Mouse (Mus musculus): ENCODE measurements around the gene Gpr55. TPM values are rescaled to one million over a fixed set of nuclear protein-coding genes. Genes with fewer than 3 reads are reported as not detected.
A peak's percentile ranks its signal among the peaks of the same experiment; 100 is the strongest.

The Gpr55 gene
- polyA plus RNA-seq, 1 experiment = not detected

- Histone ChIP-seq H3K79me2 (ENCODE audit: control insufficient read depth, insufficient read depth) (no peaks in the 10 kb centered on the region), H3ac (ENCODE audit: control insufficient read depth, insufficient read length, low read depth) (no peak overlapping the region), H3K27me3 (ENCODE audit: control insufficient read depth, insufficient read depth, insufficient read length) (peaks cover 31% of the 10 kb centered on the region), H3K36me3 (ENCODE audit: control insufficient read depth, insufficient read depth) (no peaks in the 10 kb centered on the region), H3K79me3 (ENCODE audit: low read depth) (no peaks in the 10 kb centered on the region), H3K4me3 (ENCODE audit: insufficient read depth, poor library complexity, severe bottlenecking) (no peak overlapping the region)
- TF ChIP-seq USF1 (IDR thresholded peaks at IDR 0.05; ENCODE audit: low read depth) (no peak), MAX (IDR thresholded peaks at IDR 0.05) (no peak), CEBPB (IDR thresholded peaks at IDR 0.05; ENCODE audit: low read depth) (no peak), FOSL1 (IDR thresholded peaks at IDR 0.05; ENCODE audit: insufficient read depth, low read length, poor library complexity, severe bottlenecking) (no peak), MYOD1 (IDR thresholded peaks at IDR 0.05; ENCODE audit: control insufficient read depth, insufficient read length, low read depth) (no peak), MYOG (IDR thresholded peaks at IDR 0.05; ENCODE audit: control insufficient read depth, extremely low read depth, insufficient read length) (no peak), CTCF (IDR thresholded peaks at IDR 0.05; ENCODE audit: control insufficient read depth, insufficient read depth, insufficient read length) (no peak)
Observed at GRCm38 (mm10) chr1:85936265-85936664, 24.5 kb downstream of the Gpr55 start.

GRCm38 (mm10) chr1:85935148-85935852 is 25.5 kb downstream of the Gpr55 start:
- H3K79me3 ChIP-seq (ENCODE audit: low read depth) = no peaks in the 10 kb centered on the region

GRCm38 (mm10) chr1:85934560-85934959 is 26.2 kb downstream of the Gpr55 start:
- no peak overlapping the region for H3K4me3 ChIP-seq (ENCODE audit: insufficient read depth, poor library complexity, severe bottlenecking)
- no peaks in the 10 kb centered on the region for H3K79me3 ChIP-seq (ENCODE audit: low read depth)
- H3ac ChIP-seq (ENCODE audit: control insufficient read depth, insufficient read length, low read depth) = no peak overlapping the region
- H3K36me3 ChIP-seq (ENCODE audit: control insufficient read depth, insufficient read depth) = no peaks in the 10 kb centered on the region
- TF ChIP-seq MAX (IDR thresholded peaks at IDR 0.05) = no peak
- no peak for TF ChIP-seq MYOG (IDR thresholded peaks at IDR 0.05; ENCODE audit: control insufficient read depth, extremely low read depth, insufficient read length)
- TF ChIP-seq MYOD1 (IDR thresholded peaks at IDR 0.05; ENCODE audit: control insufficient read depth, insufficient read length, low read depth) = no peak
- TF ChIP-seq CTCF (IDR thresholded peaks at IDR 0.05; ENCODE audit: control insufficient read depth, insufficient read depth, insufficient read length) = no peak
- TF ChIP-seq USF1 (IDR thresholded peaks at IDR 0.05; ENCODE audit: low read depth) = no peak
- TF ChIP-seq CEBPB (IDR thresholded peaks at IDR 0.05; ENCODE audit: low read depth) = no peak
- TF ChIP-seq FOSL1 (IDR thresholded peaks at IDR 0.05; ENCODE audit: insufficient read depth, low read length, poor library complexity, severe bottlenecking) = no peak
- H3K79me2 ChIP-seq (ENCODE audit: control insufficient read depth, insufficient read depth) = no peaks in the 10 kb centered on the region
- H3K27me3 ChIP-seq (ENCODE audit: control insufficient read depth, insufficient read depth, insufficient read length) = peaks cover 17% of the 10 kb centered on the region

More at GRCm38 (mm10) chr1:85935148-85935852, 25.5 kb downstream of the Gpr55 start:
- peak; percentile 29 for TF ChIP-seq CTCF (IDR thresholded peaks at IDR 0.05; ENCODE audit: control insufficient read depth, insufficient read depth, insufficient read length)
- TF ChIP-seq CEBPB (IDR thresholded peaks at IDR 0.05; ENCODE audit: low read depth) = no peak
- no peak overlapping the region for H3ac ChIP-seq (ENCODE audit: control insufficient read depth, insufficient read length, low read depth)
- no peaks in the 10 kb centered on the region for H3K79me2 ChIP-seq (ENCODE audit: control insufficient read depth, insufficient read depth)
- no peak overlapping the region for H3K4me3 ChIP-seq (ENCODE audit: insufficient read depth, poor library complexity, severe bottlenecking)
- peaks cover 25% of the 10 kb centered on the region for H3K27me3 ChIP-seq (ENCODE audit: control insufficient read depth, insufficient read depth, insufficient read length)
- no peaks in the 10 kb centered on the region for H3K36me3 ChIP-seq (ENCODE audit: control insufficient read depth, insufficient read depth)

GRCm38 (mm10) chr1:85933631-85934465 is 27.0 kb downstream of the Gpr55 start:
- no peak overlapping the region for H3ac ChIP-seq (ENCODE audit: control insufficient read depth, insufficient read length, low read depth)
- H3K4me3 ChIP-seq (ENCODE audit: insufficient read depth, poor library complexity, severe bottlenecking) = no peak overlapping the region
- H3K79me2 ChIP-seq (ENCODE audit: control insufficient read depth, insufficient read depth) = no peaks in the 10 kb centered on the region
- H3K79me3 ChIP-seq (ENCODE audit: low read depth) = no peaks in the 10 kb centered on the region
- H3K36me3 ChIP-seq (ENCODE audit: control insufficient read depth, insufficient read depth) = no peaks in the 10 kb centered on the region
- H3K27me3 ChIP-seq (ENCODE audit: control insufficient read depth, insufficient read depth, insufficient read length) = peaks cover 12% of the 10 kb centered on the region
- no peak for TF ChIP-seq USF1 (IDR thresholded peaks at IDR 0.05; ENCODE audit: low read depth)
- no peak for TF ChIP-seq MYOD1 (IDR thresholded peaks at IDR 0.05; ENCODE audit: control insufficient read depth, insufficient read length, low read depth)
- TF ChIP-seq CTCF (IDR thresholded peaks at IDR 0.05; ENCODE audit: control insufficient read depth, insufficient read depth, insufficient read length) = no peak
- TF ChIP-seq CEBPB (IDR thresholded peaks at IDR 0.05; ENCODE audit: low read depth) = no peak

GRCm38 (mm10) chr1:85933226-85933625 is 27.6 kb downstream of the Gpr55 start:
- H3ac ChIP-seq (ENCODE audit: control insufficient read depth, insufficient read length, low read depth) = no peak overlapping the region
- H3K79me3 ChIP-seq (ENCODE audit: low read depth) = no peaks in the 10 kb centered on the region
- peaks cover 12% of the 10 kb centered on the region for H3K27me3 ChIP-seq (ENCODE audit: control insufficient read depth, insufficient read depth, insufficient read length)
- H3K79me2 ChIP-seq (ENCODE audit: control insufficient read depth, insufficient read depth) = no peaks in the 10 kb centered on the region
- no peak overlapping the region for H3K4me3 ChIP-seq (ENCODE audit: insufficient read depth, poor library complexity, severe bottlenecking)
- no peaks in the 10 kb centered on the region for H3K36me3 ChIP-seq (ENCODE audit: control insufficient read depth, insufficient read depth)
- TF ChIP-seq USF1 (IDR thresholded peaks at IDR 0.05; ENCODE audit: low read depth) (no peak), MAX (IDR thresholded peaks at IDR 0.05) (no peak), MYOD1 (IDR thresholded peaks at IDR 0.05; ENCODE audit: control insufficient read depth, insufficient read length, low read depth) (no peak), CTCF (IDR thresholded peaks at IDR 0.05; ENCODE audit: control insufficient read depth, insufficient read depth, insufficient read length) (no peak), CEBPB (IDR thresholded peaks at IDR 0.05; ENCODE audit: low read depth) (no peak), FOSL1 (IDR thresholded peaks at IDR 0.05; ENCODE audit: insufficient read depth, low read length, poor library complexity, severe bottlenecking) (no peak), MYOG (IDR thresholded peaks at IDR 0.05; ENCODE audit: control insufficient read depth, extremely low read depth, insufficient read length) (no peak)

All from C2C12 (cell line).